Mouse (Mus musculus) embryonic facial prominence, embryonic 10.5 days (tissue): ENCODE data around the gene Cbr4. TPM values are rescaled to one million over a fixed set of nuclear protein-coding genes. Genes with fewer than 3 reads are reported as not detected.
A peak's percentile ranks its signal among the peaks of the same experiment; 100 is the strongest.

Experiments
- DNase-seq: peaks from one replicate; pipeline ENCODE4 v3.0.0-alpha.2; 2017; ENCODE audit warnings: low spot score
- H3K27ac ChIP-seq: fragments of 300-500 bp; sonication (generic); replicated peaks from 2 replicates; pipeline ENCODE4 v1.5.1; 2016; ENCODE audit warnings: mild to moderate bottlenecking
- H3K27me3 ChIP-seq: fragments of 300-500 bp; sonication (generic); replicated peaks from 2 replicates; pipeline ENCODE4 v1.6.1; 2016; ENCODE audit warnings: low read depth, mild to moderate bottlenecking; ENCODE audit not compliant: poor library complexity, severe bottlenecking
- H3K36me3 ChIP-seq: fragments of 300-500 bp; sonication (generic); replicated peaks from 2 replicates; pipeline ENCODE4 v1.6.1; 2016; ENCODE audit warnings: mild to moderate bottlenecking, moderate library complexity
- H3K4me1 ChIP-seq: fragments of 300-500 bp; sonication (generic); 2 replicates; pipeline ENCODE4 v1.6.1; 2016
- H3K4me3 ChIP-seq: fragments of 300-500 bp; sonication (generic); 2 replicates; pipeline ENCODE4 v1.5.1; 2016; ENCODE audit warnings: mild to moderate bottlenecking, moderate library complexity
- H3K9me3 ChIP-seq: fragments of 300-500 bp; sonication (generic); 2 replicates; pipeline ENCODE4 v1.6.1; 2016; ENCODE audit warnings: mild to moderate bottlenecking
- WGBS: fragments of 180-500 bp; shearing (Covaris S2); methylation state at CpG from one replicate; pipeline ENCODE4 v1.1.7; 2016; 5-methylcytosine and 5-hydroxymethylcytosine counted together
- polyA plus RNA-seq: library from polyadenylated mRNA; unstranded; fragments of >200 nt; fragmentation: Nextera tagmentation; extraction: Ambion mirVana; gene quantifications from 2 replicates; pipeline ENCODE4 v1.2.1, GENCODE M21; 2016

Gene Cbr4
- 26.9 and 31.6 TPM in 2 replicates for polyA plus RNA-seq

DNA sequence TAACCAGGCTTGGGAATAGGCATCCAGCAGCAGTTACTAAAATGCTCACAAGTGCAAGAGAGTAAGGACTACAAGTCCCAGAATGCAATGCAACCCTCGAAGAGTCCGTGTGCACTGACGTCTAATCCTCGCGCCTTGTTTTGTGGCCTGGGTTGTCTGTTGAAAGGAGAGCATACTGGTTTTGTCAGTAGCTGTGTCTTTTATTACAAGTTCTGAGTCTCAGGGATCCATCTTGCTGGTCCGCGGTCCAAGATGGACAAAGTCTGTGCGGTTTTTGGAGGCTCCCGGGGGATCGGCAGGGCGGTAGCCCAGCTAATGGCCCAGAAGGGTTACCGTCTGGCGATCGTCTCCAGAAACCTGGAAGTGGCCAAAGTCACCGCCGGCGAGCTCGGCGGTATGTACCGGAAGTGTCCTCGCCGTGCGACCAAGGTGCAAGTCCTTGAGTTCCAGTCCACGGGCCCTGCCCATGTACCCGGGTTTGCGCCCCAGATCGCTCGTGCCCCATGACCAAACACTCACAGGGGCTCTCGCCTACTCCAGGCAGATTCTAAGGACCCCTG lies at the start of gene Cbr4:
Gene Cbr4 (plus strand): TSS at position 138 of the 560 bp plus-strand sequence.
- peaks cover 10% of the 10 kb centered on the region for H3K36me3 ChIP-seq
- peak; percentile 86 for DNase-seq
- WGBS, result 2% methylated on average over 29 of the region's 29 CpGs

DNA sequence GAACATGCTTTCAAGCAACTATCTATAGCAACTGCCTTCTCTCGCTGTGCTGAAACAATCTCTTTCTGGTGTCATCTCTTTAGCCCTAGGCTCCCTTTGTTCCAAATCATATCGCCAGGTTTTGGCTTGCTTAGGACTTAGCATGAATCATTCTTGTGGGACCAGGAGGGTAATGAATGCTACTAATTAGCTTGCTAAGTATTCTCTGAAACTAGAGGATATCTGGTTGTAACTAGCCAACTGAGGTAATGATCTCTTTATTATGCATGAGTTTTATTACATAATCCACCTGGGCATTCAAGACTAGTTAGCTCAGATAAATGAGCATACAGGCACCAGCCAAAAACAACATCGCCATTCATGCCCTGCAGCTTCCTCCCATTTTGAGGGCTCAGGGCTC lies 44.5 kb upstream of the Cbr4 start:
- Histone ChIP-seq H3K9me3 (peaks cover 13% of the 10 kb centered on the region), H3K4me1 (peaks cover 12% of the 10 kb centered on the region), H3K27ac (no peak overlapping the region), H3K4me3 (no peak overlapping the region), H3K27me3 (no peaks in the 10 kb centered on the region), H3K36me3 (no peaks in the 10 kb centered on the region)
- DNase-seq, result no peak
- WGBS, result 92% methylated on average over 3 of the region's 3 CpGs

More for the DNA sequence above, at the start of gene Cbr4:
- Histone ChIP-seq H3K9me3 (no peaks in the 10 kb centered on the region), H3K27me3 (no peaks in the 10 kb centered on the region), H3K27ac (peak within 1 kb of the TSS; percentile 92), H3K4me3 (peak within 1 kb of the TSS; percentile 81), H3K4me1 (peaks cover 10% of the 10 kb centered on the region)

DNA sequence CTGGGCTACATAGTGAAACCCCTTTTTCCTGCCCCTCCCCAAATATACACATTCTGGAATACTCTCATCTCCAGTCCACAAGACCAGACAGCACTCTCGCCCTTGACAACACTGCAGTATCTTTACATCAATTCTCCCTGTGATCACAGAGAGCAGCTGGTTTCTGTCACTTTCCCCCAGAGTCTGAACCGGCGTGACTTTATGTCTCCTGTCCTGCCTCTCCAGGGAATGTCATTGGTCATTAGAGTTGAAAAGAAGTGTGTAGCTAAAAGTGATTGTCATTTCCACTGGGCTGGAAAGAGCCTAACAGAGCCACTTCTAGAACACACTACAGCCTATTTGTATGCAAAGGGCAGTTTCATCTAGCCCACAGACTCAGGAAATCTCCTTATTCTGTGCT lies 43.2 kb upstream of the Cbr4 start:
- Histone ChIP-seq H3K27ac (no peak overlapping the region), H3K27me3 (no peaks in the 10 kb centered on the region), H3K4me3 (no peak overlapping the region), H3K36me3 (no peaks in the 10 kb centered on the region), H3K4me1 (peaks cover 24% of the 10 kb centered on the region), H3K9me3 (peaks cover 6% of the 10 kb centered on the region)
- DNase-seq, result no peak
- 66% methylated on average over 3 of the region's 3 CpGs for WGBS

DNA sequence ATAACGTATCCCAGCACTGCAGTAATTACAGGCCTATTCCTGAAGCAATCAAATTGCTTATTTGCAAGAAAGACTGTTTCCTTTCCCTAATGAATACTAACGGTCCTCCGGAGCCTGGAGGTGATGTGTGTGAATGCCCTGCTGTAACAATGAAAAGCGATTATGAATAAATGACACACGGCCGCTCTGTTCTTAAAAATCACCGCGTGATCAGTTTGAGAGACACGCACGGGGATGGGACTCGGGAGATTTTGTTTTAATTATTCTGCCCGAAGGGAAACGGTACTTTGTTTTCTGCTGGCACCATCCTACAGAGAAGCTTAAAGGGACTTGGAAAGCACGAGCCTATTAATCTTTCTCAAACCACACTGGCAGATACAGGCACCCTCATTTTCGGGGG lies 41.2 kb upstream of the Cbr4 start:
- no peaks in the 10 kb centered on the region for H3K36me3 ChIP-seq
- H3K4me1 ChIP-seq, result peaks cover 24% of the 10 kb centered on the region
- no peak overlapping the region; the same call in 1 of the 2 replicates for H3K27ac ChIP-seq
- no peaks in the 10 kb centered on the region for H3K9me3 ChIP-seq
- WGBS, result 64% methylated on average over 15 of the region's 15 CpGs
- no peak overlapping the region for H3K4me3 ChIP-seq
- no peak for DNase-seq
- no peaks in the 10 kb centered on the region for H3K27me3 ChIP-seq

DNA sequence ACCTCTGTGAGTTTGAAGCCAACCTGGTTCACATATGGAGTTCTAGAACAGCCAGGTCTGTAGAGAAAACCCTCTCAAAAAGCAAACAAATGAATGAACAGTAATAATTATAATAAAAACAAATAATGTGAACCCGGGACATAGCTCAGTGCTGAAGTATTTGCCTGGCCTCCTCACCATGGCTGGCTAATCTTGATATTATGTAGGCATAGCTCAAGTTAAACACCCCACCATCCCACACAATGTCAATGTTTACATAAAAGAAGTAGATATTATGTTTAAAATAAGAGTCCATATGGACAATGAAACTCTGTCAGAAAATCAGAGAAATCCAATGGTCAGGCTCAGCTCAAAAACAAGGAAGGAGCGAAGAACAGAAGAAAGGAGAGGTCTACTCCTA lies 39.4 kb upstream of the Cbr4 start:
- no peaks in the 10 kb centered on the region for H3K9me3 ChIP-seq
- H3K4me1 ChIP-seq, result peaks cover 24% of the 10 kb centered on the region
- H3K27ac ChIP-seq, result no peak overlapping the region
- WGBS, result 82% methylated on average over 2 of the region's 2 CpGs
- no peaks in the 10 kb centered on the region for H3K27me3 ChIP-seq
- H3K4me3 ChIP-seq, result no peak overlapping the region
- no peak for DNase-seq
- H3K36me3 ChIP-seq, result no peaks in the 10 kb centered on the region

DNA sequence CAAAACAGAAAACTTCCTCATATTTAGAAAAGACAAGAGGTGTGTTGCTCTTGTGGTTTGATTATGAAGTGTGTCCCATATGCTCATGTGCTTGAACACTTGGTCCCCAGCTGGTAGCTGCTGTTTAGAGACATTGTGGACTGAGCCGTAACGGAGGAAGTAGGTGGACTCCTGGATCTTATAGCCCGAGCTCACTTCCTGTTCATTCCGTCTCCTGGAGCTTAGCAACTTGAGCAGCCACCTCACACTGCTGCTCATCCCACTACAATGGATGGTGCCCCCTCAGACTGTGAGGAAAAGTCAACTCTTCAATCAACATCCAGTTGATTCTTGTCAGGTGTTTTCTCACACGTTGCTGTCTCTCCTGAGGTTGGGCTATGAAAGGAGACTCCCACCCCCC lies 38.7 kb upstream of the Cbr4 start:
- no peak for DNase-seq
- H3K27me3 ChIP-seq, result no peaks in the 10 kb centered on the region
- H3K27ac ChIP-seq, result no peak overlapping the region
- no peak overlapping the region for H3K4me3 ChIP-seq
- no peaks in the 10 kb centered on the region for H3K9me3 ChIP-seq
- 70% methylated on average over 5 of the region's 5 CpGs for WGBS
- peaks cover 24% of the 10 kb centered on the region for H3K4me1 ChIP-seq
- H3K36me3 ChIP-seq, result no peaks in the 10 kb centered on the region

DNA sequence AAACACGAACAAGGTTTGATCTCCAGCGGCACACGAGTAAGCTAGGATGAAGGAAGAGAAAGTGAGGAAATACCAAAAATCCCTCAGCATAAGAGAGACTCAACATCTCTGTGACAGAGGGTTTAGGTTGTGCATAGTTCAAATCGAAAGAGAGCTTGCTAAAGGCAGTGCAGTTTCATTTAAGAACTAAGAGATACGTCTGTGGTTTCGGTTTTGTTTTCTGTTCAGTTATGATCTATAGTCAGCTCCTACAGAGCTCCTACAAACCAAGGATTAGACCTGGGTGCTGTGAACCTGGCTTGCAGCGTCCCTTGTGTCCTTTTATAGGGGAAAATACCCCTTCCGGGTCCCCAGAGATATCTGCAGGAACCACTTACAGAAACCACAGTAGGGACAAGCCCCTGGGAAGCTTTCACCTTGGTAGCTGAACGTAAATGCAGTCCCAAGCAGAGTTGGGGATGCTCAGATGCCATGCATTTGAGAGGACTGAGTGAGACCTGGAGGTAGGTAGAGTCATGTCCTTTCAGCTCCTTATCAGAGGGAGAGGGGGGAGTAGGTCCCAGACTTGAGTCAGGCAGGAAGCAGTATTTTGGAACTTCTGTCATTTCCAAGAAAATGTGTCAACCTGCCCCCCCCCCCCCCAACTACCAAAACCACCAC lies 36.5 kb upstream of the Cbr4 start:
- H3K27me3 ChIP-seq, result no peaks in the 10 kb centered on the region
- H3K36me3 ChIP-seq, result no peaks in the 10 kb centered on the region
- H3K9me3 ChIP-seq, result no peaks in the 10 kb centered on the region
- no peak for DNase-seq
- 89% methylated on average over 9 of the region's 9 CpGs for WGBS
- no peak overlapping the region for H3K4me3 ChIP-seq
- H3K4me1 ChIP-seq, result peaks cover 24% of the 10 kb centered on the region
- no peak overlapping the region for H3K27ac ChIP-seq

DNA sequence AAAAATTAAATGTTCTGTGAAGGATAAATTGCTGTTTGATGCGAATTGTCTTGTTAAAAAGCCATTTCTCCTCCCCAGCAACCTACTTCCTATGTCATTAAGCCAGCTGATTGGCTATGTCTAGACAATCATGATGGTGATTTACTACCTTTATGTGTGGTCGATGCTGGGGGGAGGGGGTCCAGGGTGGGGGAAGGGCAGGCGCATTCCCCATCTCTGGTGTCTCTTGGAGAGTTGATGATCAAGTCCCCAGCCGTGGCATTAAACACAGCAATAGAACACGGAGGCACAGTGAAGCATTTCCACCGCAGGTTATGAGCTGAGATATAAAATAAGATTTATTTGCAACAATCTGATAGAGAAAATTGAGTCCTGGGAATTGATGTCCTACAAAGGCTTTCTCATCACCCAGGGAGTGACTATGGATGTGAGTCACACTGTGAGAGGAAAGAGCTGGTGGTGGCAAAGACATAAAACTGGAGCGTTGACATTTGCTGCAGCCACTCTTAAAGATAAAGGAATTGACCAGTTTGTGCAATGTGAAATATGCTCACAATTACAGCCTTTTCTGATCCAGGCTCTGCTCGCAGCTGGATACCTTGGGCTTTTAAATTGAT lies 35.7 kb upstream of the Cbr4 start:
- H3K9me3 ChIP-seq, result no peaks in the 10 kb centered on the region
- H3K27me3 ChIP-seq, result no peaks in the 10 kb centered on the region
- H3K36me3 ChIP-seq, result no peaks in the 10 kb centered on the region
- no peak for DNase-seq
- H3K4me3 ChIP-seq, result no peak overlapping the region
- no peak overlapping the region for H3K27ac ChIP-seq
- WGBS, result 88% methylated on average over 8 of the region's 8 CpGs
- peaks cover 17% of the 10 kb centered on the region for H3K4me1 ChIP-seq

DNA sequence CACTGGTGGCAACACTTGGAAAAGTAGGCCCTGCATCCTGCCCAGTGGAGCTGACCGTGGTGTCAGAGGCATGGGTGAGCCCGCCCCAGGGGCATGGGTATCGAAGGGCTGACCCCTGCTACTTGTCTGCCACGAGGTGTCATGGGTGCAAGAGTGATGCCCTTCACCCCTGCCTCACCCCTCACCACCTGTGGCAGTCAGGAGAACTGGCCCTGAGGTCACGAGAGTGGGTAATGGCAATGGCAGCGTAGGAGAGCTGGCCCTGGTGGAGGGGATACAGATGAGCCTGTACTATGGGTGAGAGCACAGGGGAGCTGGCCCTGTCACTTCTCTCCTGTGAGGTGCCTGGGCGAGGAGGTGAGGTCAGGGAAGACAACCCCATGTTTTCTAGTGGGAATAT lies 27.8 kb upstream of the Cbr4 start:
- Histone ChIP-seq H3K36me3 (no peaks in the 10 kb centered on the region), H3K27me3 (no peaks in the 10 kb centered on the region), H3K27ac (no peak overlapping the region), H3K9me3 (no peaks in the 10 kb centered on the region), H3K4me1 (no peaks in the 10 kb centered on the region), H3K4me3 (no peak overlapping the region)
- DNase-seq, result no peak
- 84% methylated on average over 7 of the region's 7 CpGs for WGBS

DNA sequence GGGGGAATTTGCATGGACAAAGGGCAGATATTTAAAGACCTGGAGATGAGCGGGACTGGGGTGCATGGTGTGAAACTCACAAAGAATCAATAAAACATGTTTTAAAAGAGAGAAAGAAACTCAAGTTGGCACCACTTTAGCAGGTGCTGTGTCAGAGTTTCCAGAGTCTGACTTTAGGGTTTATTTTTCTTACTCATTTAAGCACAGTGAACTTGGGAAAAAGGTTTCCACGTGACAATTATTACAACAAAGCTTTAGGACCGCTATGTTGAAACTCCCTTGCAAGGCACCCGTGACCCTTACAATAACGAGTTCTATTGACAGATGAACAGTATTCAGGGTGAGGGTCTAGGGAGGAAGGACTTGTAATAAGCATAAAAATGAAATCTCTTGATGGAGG lies 25.3 kb upstream of the Cbr4 start:
- H3K27ac ChIP-seq, result no peak overlapping the region
- no peaks in the 10 kb centered on the region for H3K27me3 ChIP-seq
- H3K9me3 ChIP-seq, result no peaks in the 10 kb centered on the region
- DNase-seq, result no peak
- no peaks in the 10 kb centered on the region for H3K4me1 ChIP-seq
- WGBS, result 84% methylated on average over 5 of the region's 5 CpGs
- no peaks in the 10 kb centered on the region for H3K36me3 ChIP-seq
- no peak overlapping the region for H3K4me3 ChIP-seq

DNA sequence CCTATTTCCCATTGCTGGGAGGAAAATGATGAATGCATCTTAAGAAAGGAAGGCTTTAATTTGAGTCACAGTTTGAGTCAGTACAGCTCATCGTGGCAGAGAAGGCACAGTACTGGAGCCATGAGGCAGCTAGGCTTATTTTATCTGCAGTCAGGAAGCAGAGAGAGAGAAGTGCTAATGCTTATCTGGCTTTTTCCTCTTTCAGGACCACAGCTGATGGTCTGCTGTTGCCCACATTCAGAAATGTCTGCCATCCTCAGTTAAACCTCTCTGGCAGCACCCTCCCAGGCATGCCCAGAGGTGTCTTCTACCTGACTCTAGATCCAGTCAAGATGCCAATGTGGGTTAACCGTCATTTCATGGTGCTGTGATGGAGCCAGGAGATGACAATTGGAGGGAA lies 23.1 kb upstream of the Cbr4 start:
- Histone ChIP-seq H3K4me3 (no peak overlapping the region), H3K36me3 (no peaks in the 10 kb centered on the region), H3K9me3 (no peaks in the 10 kb centered on the region), H3K27ac (no peak overlapping the region), H3K27me3 (no peaks in the 10 kb centered on the region), H3K4me1 (peaks cover 3% of the 10 kb centered on the region; the same call in 1 of the 2 replicates)
- WGBS, result 83% methylated on average over 2 of the region's 2 CpGs
- DNase-seq, result no peak

DNA sequence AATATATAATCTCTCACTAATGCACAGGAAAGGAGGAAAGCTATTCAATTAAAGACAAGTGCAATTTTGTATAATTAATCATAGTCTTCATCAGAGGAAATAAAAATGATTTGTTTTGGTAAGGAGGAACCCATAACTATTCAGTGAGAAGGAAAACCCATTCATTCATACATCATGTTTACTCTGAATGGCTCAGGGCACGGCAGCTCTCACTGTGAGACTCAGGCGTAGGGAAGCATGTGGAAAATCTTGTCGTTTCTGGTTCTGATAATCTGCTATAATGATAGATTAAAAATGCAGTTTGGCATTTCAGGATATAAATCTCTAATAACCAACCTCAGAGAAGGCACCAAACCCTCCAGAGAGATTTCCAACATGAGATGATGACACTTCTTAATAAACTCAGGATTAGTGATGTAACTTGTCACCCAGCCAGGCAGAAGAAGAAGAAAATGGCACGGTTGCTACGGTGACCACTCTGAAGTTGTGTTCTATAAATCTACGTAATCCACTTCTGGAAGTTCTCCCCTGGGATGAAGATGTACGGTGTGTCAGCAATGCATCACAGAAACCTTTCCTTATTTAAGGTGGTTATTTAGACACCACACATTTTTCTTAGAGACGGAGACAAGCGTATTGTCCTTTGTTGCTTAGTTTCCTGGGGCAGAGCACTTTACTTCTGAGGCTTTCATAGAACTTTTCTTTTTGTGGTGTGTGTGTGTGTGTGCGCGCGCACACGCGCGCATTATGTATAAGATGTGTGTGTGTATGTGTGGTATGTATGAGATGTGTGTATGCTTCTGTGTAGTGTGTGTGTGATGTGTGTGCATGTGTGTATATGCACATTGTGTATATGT lies 20.6 kb upstream of the Cbr4 start:
- H3K27ac ChIP-seq, result no peak overlapping the region
- H3K9me3 ChIP-seq, result no peaks in the 10 kb centered on the region
- H3K4me1 ChIP-seq, result peaks cover 3% of the 10 kb centered on the region; the same call in 1 of the 2 replicates
- WGBS, result 91% methylated on average over 15 of the region's 15 CpGs
- no peaks in the 10 kb centered on the region for H3K27me3 ChIP-seq
- no peak overlapping the region for H3K4me3 ChIP-seq
- no peak for DNase-seq
- no peaks in the 10 kb centered on the region for H3K36me3 ChIP-seq
